Mouse (Mus musculus) naive thymus-derived CD4-positive, alpha-beta T cell, adult 2 months (primary cell): Measurements from ENCODE around the gene Pacsin2.

Source experiments
- DNase-seq: peaks from one replicate; pipeline ENCODE4 v3.0.0-alpha.2; 2011; ENCODE audit warnings: low read depth

Pacsin2 gene

DNA sequence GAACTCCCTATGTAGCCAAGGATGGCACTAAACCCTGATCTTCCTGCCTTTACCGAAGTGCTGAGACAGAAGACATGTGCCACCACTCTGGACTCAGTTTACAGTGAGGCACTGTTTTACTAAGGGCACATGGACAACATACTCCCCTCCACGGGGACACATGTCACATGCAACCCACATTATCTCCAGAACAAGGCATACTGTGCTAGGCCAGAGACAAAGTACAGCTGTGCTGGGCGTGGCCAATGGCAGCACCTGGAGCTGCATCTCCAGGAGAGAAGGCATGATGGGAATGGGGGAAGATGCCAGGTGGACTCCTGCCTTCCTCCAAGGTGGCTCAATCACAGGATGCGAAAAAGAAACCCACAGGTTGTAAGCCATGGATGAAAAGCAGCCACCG lies 135.5 kb downstream of the Pacsin2 start:
- DNase-seq = no peak
